Mouse (Mus musculus): ENCODE data around the gene Gm20388.

GRCm38 (mm10) chr8:122142428-122142827 lies 2231.8 kb downstream of the Gm20388 start:
- no peak for TF ChIP-seq CHD2 (IDR thresholded peaks at IDR 0.05; ENCODE audit: low read depth, low read length)
- no peak for TF ChIP-seq ZC3H11A (IDR thresholded peaks at IDR 0.05; ENCODE audit: borderline replicate concordance, low read depth, low read length)
